Mouse (Mus musculus) ES-E14 (cell line): ENCODE data around the gene Rnf111.

ENCODE experiments used
- MAFK ChIP-seq: IDR thresholded peaks from 2 replicates; pipeline ENCODE4 v1.6.1; 2014; ENCODE audit warnings: mild to moderate bottlenecking, low read depth, low read length, inconsistent platforms; ENCODE audit not compliant: insufficient read depth
- ZNF384 ChIP-seq: IDR thresholded peaks from 2 replicates; pipeline ENCODE4 v1.6.1; 2012; ENCODE audit warnings: low read depth, low read length, inconsistent platforms

DNA sequence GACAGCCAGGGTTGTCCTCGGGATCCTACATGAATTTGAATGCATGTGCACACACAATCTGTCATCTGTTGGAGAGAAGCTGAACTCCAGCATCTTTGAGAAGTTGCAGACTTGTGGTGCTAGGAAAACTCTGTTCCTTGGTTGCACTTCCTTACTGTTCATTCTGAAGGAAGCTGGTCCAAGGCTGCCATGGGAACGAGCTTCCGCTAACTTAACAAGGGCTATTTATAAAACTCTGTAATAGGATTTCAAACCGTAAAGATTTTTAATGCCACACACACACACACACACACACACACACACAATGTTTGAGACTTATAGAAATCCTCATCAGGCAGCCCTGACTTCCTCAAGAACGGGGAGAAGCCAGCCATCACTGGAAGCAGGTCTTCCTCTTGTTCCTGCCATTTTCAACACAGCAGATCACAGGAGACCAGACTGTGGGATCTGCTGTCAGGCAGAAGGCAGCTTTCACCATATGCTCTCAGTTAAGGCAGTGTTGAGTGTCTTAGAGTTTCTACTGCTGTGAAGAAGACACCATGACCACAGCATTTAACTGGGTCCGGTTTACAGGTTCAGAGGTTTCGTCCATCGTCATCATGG lies 101.5 kb downstream of the Rnf111 start:
- TF ChIP-seq MAFK (no peak), ZNF384 (no peak)
